Mouse (Mus musculus) lung, postnatal 0 days (tissue): ENCODE results near the gene Plekhn1. TPM values are rescaled to one million over a fixed set of nuclear protein-coding genes. Genes with fewer than 3 reads are reported as not detected.

ENCODE experiments used
- ATAC-seq: fragments of 200-750 bp; cut with Nextera tagmentation; 2 replicates; pipeline ENCODE4 v1.8.0; 2017; ENCODE audit warnings: moderate library complexity
- DNase-seq: peaks from one replicate; pipeline ENCODE4 v3.0.0-alpha.2; 2016; ENCODE audit warnings: low spot score
- H3K27ac ChIP-seq: fragments of 300-500 bp; sonication (generic); 2 replicates; pipeline ENCODE4 v1.5.1; 2014; ENCODE audit warnings: antibody characterized with exemption, mild to moderate bottlenecking, low read length, mixed read lengths
- H3K27me3 ChIP-seq: fragments of 300-500 bp; sonication (generic); replicated peaks from 2 replicates; pipeline ENCODE4 v1.6.1; 2014; ENCODE audit warnings: low read length, mixed read lengths; ENCODE audit not compliant: insufficient read depth
- H3K36me3 ChIP-seq: fragments of 300-500 bp; sonication (generic); 2 replicates; pipeline ENCODE4 v1.6.1; 2014; ENCODE audit warnings: low read length, mixed read lengths; ENCODE audit not compliant: insufficient read depth
- H3K4me1 ChIP-seq: fragments of 300-500 bp; sonication (generic); 2 replicates; pipeline ENCODE4 v1.6.1; 2014; ENCODE audit warnings: antibody characterized with exemption, low read depth, low read length, mixed read lengths; ENCODE audit not compliant: insufficient read depth
- H3K4me2 ChIP-seq: fragments of 300-500 bp; sonication (generic); replicated peaks from 2 replicates; pipeline ENCODE4 v1.6.1; 2014; ENCODE audit warnings: low read depth, mild to moderate bottlenecking, low read length, moderate library complexity, mixed read lengths
- H3K4me3 ChIP-seq: fragments of 300-500 bp; sonication (generic); 2 replicates; pipeline ENCODE4 v1.5.1; 2014; ENCODE audit warnings: low read depth, low read length
- H3K9ac ChIP-seq: fragments of 300-500 bp; sonication (generic); replicated peaks from 2 replicates; pipeline ENCODE4 v1.6.1; 2014; ENCODE audit warnings: low read depth, mild to moderate bottlenecking
- H3K9me3 ChIP-seq: fragments of 300-500 bp; sonication (generic); 2 replicates; pipeline ENCODE4 v1.6.1; 2016; ENCODE audit warnings: low read length, mixed read lengths
- CTCF ChIP-seq: IDR thresholded peaks from 2 replicates; pipeline ENCODE4 v1.5.1; 2016; ENCODE audit warnings: antibody characterized with exemption, mild to moderate bottlenecking
- EP300 ChIP-seq: IDR thresholded peaks from 2 replicates; pipeline ENCODE4 v1.6.1; 2016; ENCODE audit warnings: antibody characterized with exemption, mild to moderate bottlenecking, control low read depth
- WGBS: fragments of 180-500 bp; shearing (Covaris S2); extraction: QIAGEN DNeasy Blood & Tissue Kit; methylation state at CpG from one replicate; pipeline ENCODE4 v1.1.7; 2014; 5-methylcytosine and 5-hydroxymethylcytosine counted together
- polyA plus RNA-seq: library from polyadenylated mRNA; unstranded; fragments of >200 nt; fragmentation: Nextera tagmentation; extraction: Ambion mirVana; gene quantifications from 2 replicates; pipeline ENCODE4 v1.2.1, GENCODE M21; 2015

The Plekhn1 gene
- polyA plus RNA-seq, 1 experiment from 2014 or later: 11.2 TPM

DNA sequence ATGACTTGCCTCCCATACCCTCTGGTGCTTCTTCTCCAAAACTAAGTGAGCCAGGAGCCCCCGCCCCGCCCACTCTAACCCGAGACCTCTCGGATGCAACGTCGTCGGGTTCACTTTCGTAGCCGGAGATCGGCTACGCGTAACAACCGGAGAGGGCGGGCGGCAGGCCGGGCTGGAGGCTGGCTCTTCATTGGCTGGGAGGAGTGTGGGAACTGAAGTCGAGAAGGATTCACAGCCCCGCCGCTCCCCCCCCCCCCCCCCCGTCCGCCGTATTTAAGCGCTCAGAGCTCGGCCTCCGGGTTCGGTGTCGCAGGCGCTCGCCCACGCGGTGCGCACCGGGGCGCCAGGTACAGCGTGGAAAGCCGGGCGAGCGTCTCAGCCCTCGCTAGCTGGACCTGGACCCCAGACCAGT lies 31.6 kb downstream of the Plekhn1 start, which contains the start of gene AW011738:
Gene AW011738, plus strand, starts transcription at position 304 of the 412 bp plus-strand sequence.
- 1% methylated on average over 24 of the region's 39 CpGs for WGBS
- DNase-seq: peak; percentile 88
- H3K27ac ChIP-seq: peak within 1 kb of the TSS; percentile 80

DNA sequence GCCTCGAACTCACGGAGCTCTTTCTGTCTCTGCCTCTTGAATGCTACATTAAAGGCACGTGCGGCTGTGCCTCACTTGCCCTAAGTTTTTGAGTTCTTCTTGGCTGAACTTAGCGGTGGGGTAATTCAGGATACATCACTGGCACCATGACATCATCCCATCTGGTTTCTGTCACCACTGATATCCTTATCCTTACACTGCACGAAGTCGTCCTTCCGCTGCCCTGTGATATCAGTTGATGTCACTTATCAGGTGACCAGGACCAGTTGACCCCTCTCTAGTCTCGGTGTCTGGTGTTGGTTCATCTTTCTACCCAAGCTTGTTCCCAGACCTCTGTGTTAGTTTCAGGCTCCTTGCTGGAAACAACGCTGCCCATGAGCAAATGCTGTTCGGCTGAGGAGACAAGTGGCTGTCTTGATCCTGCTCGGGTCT lies 32.2 kb downstream of the Plekhn1 start:
- Histone ChIP-seq H3K36me3 (no peaks in the 10 kb centered on the region), H3K9me3 (no peaks in the 10 kb centered on the region), H3K9ac (0 out of 2 replicates have a peak overlapping the region, but pooled peaks have one; percentile 56), H3K27me3 (0 out of 2 replicates have a peak, but pooled peaks cover 9% of the 10 kb centered on the region), H3K4me2 (peak overlapping the region; percentile 90), H3K27ac (0 out of 2 replicates have a peak overlapping the region, but pooled peaks have one; percentile 80), H3K4me3 (peak overlapping the region; percentile 58), H3K4me1 (no peaks in the 10 kb centered on the region)
- TF ChIP-seq EP300 (no peak), CTCF (no peak)
- ATAC-seq (no peak), DNase-seq (no peak)
- 37% methylated on average over 12 of the region's 12 CpGs for WGBS

More for the DNA sequence above, 31.6 kb downstream of the Plekhn1 start, which contains the start of gene AW011738:
- H3K36me3 ChIP-seq: no peaks in the 10 kb centered on the region
- H3K4me2 ChIP-seq: peak within 1 kb of the TSS; percentile 90
- H3K4me1 ChIP-seq: no peaks in the 10 kb centered on the region
- H3K9ac ChIP-seq: peak within 1 kb of the TSS; percentile 56
- H3K27me3 ChIP-seq: 0 out of 2 replicates have a peak, but pooled peaks cover 9% of the 10 kb centered on the region
- H3K9me3 ChIP-seq: no peaks in the 10 kb centered on the region
- peak; percentile 87 for ATAC-seq
- peak within 1 kb of the TSS; percentile 58 for H3K4me3 ChIP-seq
- TF ChIP-seq EP300: no peak
- no peak for TF ChIP-seq CTCF

DNA sequence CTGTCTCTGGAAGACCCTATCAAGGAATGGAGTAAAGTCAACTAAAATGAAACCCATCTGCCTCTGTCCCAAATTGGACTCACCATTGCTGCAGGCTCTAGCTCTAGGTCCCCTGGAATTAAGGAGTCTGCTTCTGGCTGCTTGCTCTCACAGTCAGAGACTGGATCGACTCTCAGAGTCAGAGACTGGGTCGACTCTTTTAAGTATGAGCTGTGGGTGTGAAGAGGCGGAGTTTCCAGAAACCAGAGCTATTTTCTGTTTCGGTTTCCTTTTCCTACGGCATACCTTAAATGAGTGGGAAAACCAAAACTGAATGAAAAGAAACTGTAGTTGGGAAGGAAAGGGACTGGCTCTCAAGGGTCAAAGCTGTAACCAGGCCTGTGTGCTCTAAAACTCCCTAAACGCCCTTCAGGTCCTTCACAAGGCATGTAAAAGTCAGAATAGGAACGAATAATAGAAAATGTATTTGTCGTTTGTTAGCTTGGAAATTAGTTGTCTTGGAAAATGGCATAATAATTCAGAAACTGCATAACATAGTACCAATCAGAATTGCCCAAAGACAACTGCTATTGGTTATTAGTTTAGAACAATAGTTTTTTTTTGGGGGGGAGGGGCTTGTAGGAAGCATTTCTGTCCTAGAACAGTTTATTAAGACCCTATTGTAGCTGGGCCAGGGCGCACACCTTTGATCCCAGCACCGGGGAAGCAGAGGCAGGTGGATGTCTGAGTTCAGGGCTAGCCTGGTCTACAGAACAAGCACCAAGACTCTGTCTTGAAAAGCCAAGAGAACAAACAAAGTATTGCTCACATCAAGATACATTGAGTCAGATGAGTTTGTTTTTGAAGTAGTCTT lies 33.8 kb downstream of the Plekhn1 start, which contains the start of gene Isg15:
Gene Isg15, minus strand, starts transcription at position 196 of the 853 bp plus-strand sequence.
- H3K4me2 ChIP-seq: peak within 1 kb of the TSS; percentile 42
- H3K4me1 ChIP-seq: no peaks in the 10 kb centered on the region
- no peak for ATAC-seq
- peak within 1 kb of the TSS; percentile 32; the same call in 1 of the 2 replicates for H3K27ac ChIP-seq
- H3K36me3 ChIP-seq: no peaks in the 10 kb centered on the region
- TF ChIP-seq EP300 (0 out of 2 replicates have a peak, but pooled peaks have one; percentile 22), CTCF (no peak)
- peak; percentile 85 for DNase-seq
- 0 out of 2 replicates have a peak, but pooled peaks cover 9% of the 10 kb centered on the region for H3K27me3 ChIP-seq
- WGBS: 46% methylated on average over 10 of the region's 10 CpGs
- H3K9ac ChIP-seq: no peak within 1 kb of the TSS; the same call in 1 of the 2 replicates
- H3K9me3 ChIP-seq: no peaks in the 10 kb centered on the region
- peak within 1 kb of the TSS; percentile 21 for H3K4me3 ChIP-seq

DNA sequence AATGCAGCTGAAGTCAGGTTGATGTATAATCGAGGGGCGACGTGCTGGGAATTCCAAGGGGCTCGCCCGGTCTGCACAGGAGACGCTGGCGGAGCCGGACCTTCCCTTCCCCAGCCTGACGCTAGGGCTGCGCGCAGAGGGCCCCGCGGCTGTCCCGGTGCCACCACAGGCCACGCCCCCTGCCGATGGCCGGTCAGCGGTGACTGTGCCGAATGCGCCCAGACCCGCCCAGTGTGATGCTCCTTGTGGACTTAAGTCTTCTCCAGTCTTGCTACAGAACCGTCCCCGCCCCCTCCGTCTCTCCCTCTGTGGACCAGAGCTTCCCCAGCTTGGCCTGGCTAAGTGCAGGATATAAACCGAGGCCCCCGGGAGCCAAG lies 36.8 kb downstream of the Plekhn1 start:
- Histone ChIP-seq H3K27me3 (no peaks in the 10 kb centered on the region), H3K9me3 (no peaks in the 10 kb centered on the region), H3K4me3 (peak overlapping the region; percentile 93), H3K9ac (0 out of 2 replicates have a peak overlapping the region, but pooled peaks have one; percentile 32), H3K27ac (peak overlapping the region; percentile 95), H3K36me3 (no peaks in the 10 kb centered on the region), H3K4me2 (peak overlapping the region; percentile 66), H3K4me1 (peaks cover 9% of the 10 kb centered on the region)
- WGBS: under 1% methylated on average over 21 of the region's 26 CpGs
- DNase-seq: peak; percentile 98
- ATAC-seq: peak; percentile 92
- TF ChIP-seq EP300: no peak
- TF ChIP-seq CTCF: peak; percentile 68

DNA sequence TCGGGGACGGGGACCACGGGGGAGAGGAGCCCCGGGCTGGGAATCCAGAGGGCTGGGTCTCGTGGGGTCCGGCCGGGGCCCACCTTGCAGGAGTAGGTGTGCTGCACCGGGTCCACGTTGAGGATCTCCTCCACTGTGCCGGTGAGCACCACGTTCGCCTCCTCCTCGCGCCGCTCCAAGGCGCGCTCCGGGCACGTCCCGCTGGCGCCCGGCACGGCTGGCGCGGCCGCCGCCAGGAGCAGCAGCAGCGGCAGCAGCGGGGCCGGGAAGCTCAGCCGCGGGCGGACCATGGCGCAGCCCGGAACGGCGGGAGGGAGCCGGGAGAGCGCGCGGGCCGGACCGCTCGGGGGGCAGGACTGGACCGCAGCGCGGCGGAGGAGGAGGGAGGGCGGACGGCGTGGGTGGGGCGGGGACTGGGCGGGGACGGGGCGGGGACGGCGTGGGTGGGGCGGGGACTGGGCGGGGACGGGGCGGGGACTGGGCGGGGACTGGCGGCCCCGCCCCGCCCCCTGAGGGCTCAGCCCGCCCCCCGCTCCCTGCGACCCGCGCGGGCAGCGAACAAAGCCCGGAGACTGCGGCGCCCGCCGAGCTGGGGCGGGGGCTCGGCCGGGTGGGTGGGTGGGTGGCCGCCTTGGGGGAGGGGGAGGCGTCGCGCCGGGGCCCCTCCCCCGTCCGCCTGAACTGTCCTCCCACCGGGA lies 37.4 kb downstream of the Plekhn1 start, which contains the start of gene Agrn:
Gene Agrn, minus strand, starts transcription at position 358 of the 698 bp plus-strand sequence.
- H3K27ac ChIP-seq: peak within 1 kb of the TSS; percentile 95
- H3K27me3 ChIP-seq: no peaks in the 10 kb centered on the region
- H3K4me2 ChIP-seq: peak within 1 kb of the TSS; percentile 97
- H3K4me3 ChIP-seq: peak within 1 kb of the TSS; percentile 93
- peak; percentile 77 for ATAC-seq
- peaks cover 9% of the 10 kb centered on the region for H3K4me1 ChIP-seq
- 0% methylated on average over 8 of the region's 88 CpGs for WGBS
- H3K36me3 ChIP-seq: no peaks in the 10 kb centered on the region
- no peaks in the 10 kb centered on the region for H3K9me3 ChIP-seq
- peak; percentile 92 for DNase-seq
- H3K9ac ChIP-seq: peak within 1 kb of the TSS; percentile 74
- TF ChIP-seq CTCF: no peak
- TF ChIP-seq EP300: no peak
